Mouse (Mus musculus): Measurements from ENCODE around the gene Acot4. TPM values are rescaled to one million over a fixed set of nuclear protein-coding genes. Genes with fewer than 3 reads are reported as not detected.
A peak's percentile ranks its signal among the peaks of the same experiment; 100 is the strongest.
"Not testable (repeated sequence)": the region's sequence is repeated elsewhere in the genome, so short reads cannot be mapped to it uniquely, and the experiment has no call there.

The Acot4 gene
- total and polyA plus RNA-seq, 2 experiments from 2014 or later: 0.33 to 0.84 TPM

DNA sequence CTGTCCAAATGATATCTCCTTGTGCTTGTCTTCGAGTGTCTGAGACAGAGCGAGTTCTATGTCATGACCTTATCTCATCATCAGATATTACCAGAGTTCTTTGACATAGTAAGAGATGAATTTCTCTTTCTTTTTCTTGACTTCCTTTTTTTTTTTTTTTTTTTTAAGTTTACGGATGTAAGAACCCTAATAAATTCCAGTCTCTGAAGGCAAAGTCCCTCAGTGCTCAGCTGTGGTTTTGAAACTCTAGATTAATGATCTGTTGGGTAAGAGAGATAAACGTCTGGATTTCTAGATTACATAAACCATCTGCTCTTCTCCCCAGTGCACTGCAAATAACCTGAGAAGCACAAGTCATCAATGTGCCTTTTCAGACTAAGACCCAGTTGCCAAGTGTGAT is 4.1 kb upstream of the Acot4 start:
- Histone ChIP-seq H3K36me3 (ENCODE audit: insufficient read depth, low read length) (no peaks in the 10 kb centered on the region), H3K4me2 (ENCODE audit: low read depth, low read length, poor library complexity, severe bottlenecking) (no peak overlapping the region), H3K4me3 (ENCODE audit: low read depth, low read length) (no peak overlapping the region), H3K27ac (ENCODE audit: low read depth, low read length) (no peak overlapping the region), H3K9me3 (ENCODE audit: low read length) (no peaks in the 10 kb centered on the region), H3K4me1 (ENCODE audit: insufficient read depth, low read length) (0 out of 2 replicates have a peak, but pooled peaks cover 3% of the 10 kb centered on the region), H3K9ac (replicated peaks; ENCODE audit: low read length, poor library complexity, severe bottlenecking) (no peak overlapping the region), H3K27me3 (ENCODE audit: insufficient read depth, low read length) (no peaks in the 10 kb centered on the region)
- no peak for TF ChIP-seq CTCF (IDR thresholded peaks at IDR 0.05)
- DNase-seq (ENCODE audit: low spot score) (no peak), ATAC-seq (ENCODE audit: low FRiP score) (no peak)
- WGBS: 75% methylated on average over 4 of the region's 4 CpGs

DNA sequence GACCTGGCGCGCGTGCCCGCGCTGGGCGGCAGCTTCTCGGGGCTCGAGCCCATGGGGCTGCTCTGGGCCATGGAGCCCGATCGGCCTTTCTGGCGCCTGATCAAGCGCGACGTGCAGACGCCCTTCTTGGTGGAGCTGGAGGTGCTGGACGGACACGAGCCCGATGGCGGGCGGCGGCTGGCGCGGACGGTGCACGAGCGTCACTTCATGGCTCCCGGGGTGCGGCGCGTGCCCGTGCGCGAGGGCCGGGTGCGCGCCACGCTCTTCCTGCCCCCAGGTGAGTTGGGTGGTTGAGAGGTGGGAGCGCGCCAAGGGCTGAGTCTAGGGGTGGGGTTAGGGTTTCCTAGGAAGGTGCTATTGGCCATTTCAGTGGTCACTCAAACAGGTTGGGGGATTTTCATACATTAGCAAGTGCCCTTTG is 522 bp downstream of the Acot4 start, which contains the start of gene Gm49366:
TSS of gene Gm49366 (plus strand) at position 245 of the 421 bp plus-strand sequence.
- H3K36me3 ChIP-seq (ENCODE audit: insufficient read depth, low read length); H3K9me3 ChIP-seq (ENCODE audit: low read length); H3K27me3 ChIP-seq (ENCODE audit: insufficient read depth, low read length); H3K4me1 ChIP-seq (ENCODE audit: insufficient read depth, low read length); H3K27ac ChIP-seq (ENCODE audit: low read depth, low read length): not testable (repeated sequence)
- Histone ChIP-seq H3K9ac (replicated peaks; ENCODE audit: low read length, poor library complexity, severe bottlenecking) (peak within 1 kb of the TSS; percentile 52), H3K4me3 (ENCODE audit: low read depth, low read length) (peak within 1 kb of the TSS; percentile 44), H3K4me2 (ENCODE audit: low read depth, low read length, poor library complexity, severe bottlenecking) (peak within 1 kb of the TSS; percentile 58)
- 1% methylated on average over 38 of the region's 39 CpGs for WGBS
- ATAC-seq (ENCODE audit: low FRiP score) (peak; percentile 63; the same call in 1 of the 2 replicates), DNase-seq (ENCODE audit: low spot score) (peak; percentile 42)

DNA sequence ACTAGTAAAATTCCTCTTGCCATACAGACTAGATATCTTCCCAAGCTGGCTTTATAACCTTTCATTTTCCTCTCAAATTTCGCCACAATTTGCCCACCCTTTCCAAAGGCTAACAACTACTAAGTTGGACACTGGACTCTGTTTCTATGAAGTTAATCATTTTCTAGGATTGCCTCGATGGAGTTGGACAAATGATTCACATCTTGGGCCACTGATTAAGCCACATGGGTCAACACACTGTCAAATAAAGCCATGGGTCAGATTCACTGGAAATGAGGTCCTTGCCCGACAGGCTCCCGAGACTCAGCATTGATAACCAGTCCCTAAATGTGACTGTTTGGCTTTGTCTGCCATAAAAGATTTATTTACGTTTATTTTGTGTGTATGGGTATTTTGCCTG is 4.1 kb downstream of the Acot4 start:
- no peak overlapping the region for H3K9ac ChIP-seq (replicated peaks; ENCODE audit: low read length, poor library complexity, severe bottlenecking)
- H3K9me3 ChIP-seq (ENCODE audit: low read length): no peaks in the 10 kb centered on the region
- no peak overlapping the region for H3K4me2 ChIP-seq (ENCODE audit: low read depth, low read length, poor library complexity, severe bottlenecking)
- H3K4me1 ChIP-seq (ENCODE audit: insufficient read depth, low read length): 0 out of 2 replicates have a peak, but pooled peaks cover 3% of the 10 kb centered on the region
- no peak overlapping the region for H3K27ac ChIP-seq (ENCODE audit: low read depth, low read length)
- no peak for TF ChIP-seq CTCF (IDR thresholded peaks at IDR 0.05)
- no peaks in the 10 kb centered on the region for H3K27me3 ChIP-seq (ENCODE audit: insufficient read depth, low read length)
- no peaks in the 10 kb centered on the region for H3K36me3 ChIP-seq (ENCODE audit: insufficient read depth, low read length)
- no peak overlapping the region for H3K4me3 ChIP-seq (ENCODE audit: low read depth, low read length)
- no peak for ATAC-seq (ENCODE audit: low FRiP score)
- WGBS: 91% methylated on average over 5 of the region's 5 CpGs
- DNase-seq (ENCODE audit: low spot score): no peak

DNA sequence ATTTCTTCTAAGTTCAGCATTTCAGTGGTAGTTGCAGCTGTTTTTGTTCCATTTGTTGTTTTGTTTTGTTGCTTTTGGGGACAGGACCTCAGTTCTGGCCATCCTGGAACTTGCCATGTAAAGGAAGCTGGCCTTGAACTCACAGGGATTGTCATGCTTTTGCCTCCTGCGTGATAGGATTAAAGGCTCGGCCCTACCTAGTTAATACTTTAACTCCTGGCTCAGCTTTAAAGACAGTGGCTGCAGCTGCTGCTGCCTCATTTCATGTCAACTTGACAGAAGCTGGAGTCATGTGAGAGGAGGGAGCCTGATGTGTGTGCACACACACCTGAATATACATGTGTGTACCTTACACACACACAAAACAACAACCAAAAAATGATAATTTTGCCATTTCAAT is 5.9 kb downstream of the Acot4 start:
- DNase-seq (ENCODE audit: low spot score): no peak
- WGBS: 44% methylated on average over 2 of the region's 2 CpGs
- ATAC-seq (ENCODE audit: low FRiP score): no peak

DNA sequence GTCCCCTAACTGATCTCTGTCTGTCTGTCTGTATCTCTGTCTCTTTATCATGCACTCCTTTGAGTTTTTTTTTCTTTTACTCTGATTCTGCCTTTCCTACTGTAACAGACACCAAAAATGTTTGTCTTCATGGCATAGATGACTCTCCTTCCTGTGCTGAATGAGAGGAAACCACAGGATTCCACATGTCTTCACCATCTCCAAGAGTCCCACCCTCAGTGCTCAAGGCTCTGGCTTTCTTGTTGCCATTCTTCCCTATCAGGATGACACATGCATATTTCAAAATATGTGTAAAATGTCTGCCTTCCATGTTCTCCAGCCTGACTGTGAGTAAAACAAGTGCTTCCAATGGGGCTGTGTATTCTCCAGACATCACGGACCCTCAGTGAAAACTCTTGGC is 8.7 kb downstream of the Acot4 start:
- H3K4me2 ChIP-seq (ENCODE audit: low read depth, low read length, poor library complexity, severe bottlenecking): no peak overlapping the region
- no peak overlapping the region for H3K27ac ChIP-seq (ENCODE audit: low read depth, low read length)
- H3K9ac ChIP-seq (replicated peaks; ENCODE audit: low read length, poor library complexity, severe bottlenecking): no peak overlapping the region
- DNase-seq (ENCODE audit: low spot score) (no peak), ATAC-seq (ENCODE audit: low FRiP score) (no peak)
- H3K36me3 ChIP-seq (ENCODE audit: insufficient read depth, low read length): no peaks in the 10 kb centered on the region
- no peak for TF ChIP-seq CTCF (IDR thresholded peaks at IDR 0.05)
- H3K4me3 ChIP-seq (ENCODE audit: low read depth, low read length): no peak overlapping the region
- H3K9me3 ChIP-seq (ENCODE audit: low read length): no peaks in the 10 kb centered on the region
- H3K4me1 ChIP-seq (ENCODE audit: insufficient read depth, low read length): no peaks in the 10 kb centered on the region
- no peaks in the 10 kb centered on the region for H3K27me3 ChIP-seq (ENCODE audit: insufficient read depth, low read length)
- 97% methylated on average over 1 of the region's 1 CpGs for WGBS

More for the DNA sequence above, 5.9 kb downstream of the Acot4 start:
- no peaks in the 10 kb centered on the region for H3K36me3 ChIP-seq (ENCODE audit: insufficient read depth, low read length)
- H3K27ac ChIP-seq (ENCODE audit: low read depth, low read length): no peak overlapping the region
- H3K9me3 ChIP-seq (ENCODE audit: low read length): no peaks in the 10 kb centered on the region
- H3K4me2 ChIP-seq (ENCODE audit: low read depth, low read length, poor library complexity, severe bottlenecking): no peak overlapping the region
- no peak overlapping the region for H3K4me3 ChIP-seq (ENCODE audit: low read depth, low read length)
- TF ChIP-seq CTCF (IDR thresholded peaks at IDR 0.05): no peak
- H3K4me1 ChIP-seq (ENCODE audit: insufficient read depth, low read length): no peaks in the 10 kb centered on the region
- no peaks in the 10 kb centered on the region for H3K27me3 ChIP-seq (ENCODE audit: insufficient read depth, low read length)
- H3K9ac ChIP-seq (replicated peaks; ENCODE audit: low read length, poor library complexity, severe bottlenecking): no peak overlapping the region

DNA sequence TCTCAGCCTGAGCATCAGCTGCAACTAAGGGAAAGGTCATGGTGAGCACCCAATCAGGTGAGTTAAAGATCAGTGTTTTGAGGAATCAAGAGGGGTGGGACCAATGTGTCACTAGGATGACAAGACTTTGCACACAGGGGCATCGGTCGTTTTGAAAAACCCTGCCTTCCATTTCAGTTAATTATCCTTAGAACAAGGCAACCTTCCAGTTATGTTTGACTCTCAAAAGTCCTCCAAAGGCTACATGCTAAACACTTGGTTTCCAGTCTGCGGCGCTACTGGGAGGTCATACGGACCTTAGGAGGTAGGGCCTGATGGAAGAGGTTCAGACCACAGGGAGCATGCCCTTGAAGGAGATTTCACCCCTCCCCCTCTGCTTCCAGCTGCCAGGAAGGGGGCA is 12.6 kb downstream of the Acot4 start:
- not testable (repeated sequence) for H3K36me3 ChIP-seq (ENCODE audit: insufficient read depth, low read length); H3K27me3 ChIP-seq (ENCODE audit: insufficient read depth, low read length); H3K9me3 ChIP-seq (ENCODE audit: low read length); H3K9ac ChIP-seq (replicated peaks; ENCODE audit: low read length, poor library complexity, severe bottlenecking); H3K27ac ChIP-seq (ENCODE audit: low read depth, low read length); ATAC-seq (ENCODE audit: low FRiP score); DNase-seq (ENCODE audit: low spot score); H3K4me1 ChIP-seq (ENCODE audit: insufficient read depth, low read length); H3K4me2 ChIP-seq (ENCODE audit: low read depth, low read length, poor library complexity, severe bottlenecking); H3K4me3 ChIP-seq (ENCODE audit: low read depth, low read length)
- WGBS: 89% methylated on average over 5 of the region's 5 CpGs

All from midbrain, postnatal 0 days (tissue).